Mouse (Mus musculus) brown adipose tissue, adult 24 weeks (tissue): ENCODE results near the gene 4930404N11Rik. TPM values are rescaled to one million over a fixed set of nuclear protein-coding genes. Genes with fewer than 3 reads are reported as not detected.
A peak's percentile ranks its signal among the peaks of the same experiment; 100 is the strongest.

Experiments used
- H3K27ac ChIP-seq: fragments of 200-500 bp; replicated peaks from 2 replicates; pipeline ENCODE4 v1.5.1; 2012; ENCODE audit warnings: low read depth, mild to moderate bottlenecking, low read length
- H3K4me1 ChIP-seq: fragments of 200-500 bp; 2 replicates; pipeline ENCODE4 v1.6.1; 2012; ENCODE audit warnings: low read length, mixed read lengths; ENCODE audit not compliant: control insufficient read depth, insufficient read depth, insufficient read length
- H3K4me3 ChIP-seq: fragments of 200-500 bp; 2 replicates; pipeline ENCODE4 v1.5.1; 2012; ENCODE audit warnings: low read depth, mild to moderate bottlenecking, low read length, moderate library complexity; ENCODE audit not compliant: insufficient read depth
- polyA plus RNA-seq: library from polyadenylated mRNA; stranded (reverse); fragments of >200 nt; gene quantifications from 2 replicates; pipeline ENCODE4 v1.2.4, GENCODE M21; 2012; ENCODE audit not compliant: missing spikeins, insufficient read depth, insufficient read length

Gene 4930404N11Rik
- polyA plus RNA-seq, 1 experiment: not detected

GRCm38 (mm10) chr10:81358209-81358608, 7.4 kb downstream of the 4930404N11Rik start:
- H3K27ac ChIP-seq: no peak overlapping the region; the same call in 1 of the 2 replicates

GRCm38 (mm10) chr10:81356991-81357844, 8.4 kb downstream of the 4930404N11Rik start, which contains the start of gene Mfsd12:
Gene Mfsd12 (plus strand): TSS chr10:81357491.
- H3K4me1 ChIP-seq: peaks cover 9% of the 10 kb centered on the region; the same call in 1 of the 2 replicates
- H3K27ac ChIP-seq: peak within 1 kb of the TSS; percentile 54
- peak within 1 kb of the TSS; percentile 82 for H3K4me3 ChIP-seq

More at GRCm38 (mm10) chr10:81358209-81358608, 7.4 kb downstream of the 4930404N11Rik start:
- Histone ChIP-seq H3K4me3 (peak overlapping the region; percentile 82), H3K4me1 (peaks cover 9% of the 10 kb centered on the region; the same call in 1 of the 2 replicates)

- Histone ChIP-seq H3K4me1 (peaks cover 9% of the 10 kb centered on the region; the same call in 1 of the 2 replicates), H3K27ac (peak overlapping the region; percentile 67), H3K4me3 (peak overlapping the region; percentile 58)
Observed at GRCm38 (mm10) chr10:81356352-81356990, 9.1 kb downstream of the 4930404N11Rik start.

GRCm38 (mm10) chr10:81355533-81355932, 10.1 kb downstream of the 4930404N11Rik start:
- Histone ChIP-seq H3K4me1 (peaks cover 9% of the 10 kb centered on the region; the same call in 1 of the 2 replicates), H3K27ac (no peak overlapping the region), H3K4me3 (no peak overlapping the region)

GRCm38 (mm10) chr10:81354738-81355477, 10.7 kb downstream of the 4930404N11Rik start:
- no peak overlapping the region for H3K4me3 ChIP-seq
- H3K4me1 ChIP-seq: peaks cover 9% of the 10 kb centered on the region; the same call in 1 of the 2 replicates
- H3K27ac ChIP-seq: no peak overlapping the region

- no peak overlapping the region for H3K27ac ChIP-seq
- H3K4me3 ChIP-seq: no peak overlapping the region
- H3K4me1 ChIP-seq: peaks cover 6% of the 10 kb centered on the region
Observed at GRCm38 (mm10) chr10:81351678-81352291, 13.8 kb downstream of the 4930404N11Rik start.

- peak within 1 kb of the TSS; percentile 67 for H3K27ac ChIP-seq
- peak within 1 kb of the TSS; percentile 89 for H3K4me3 ChIP-seq
- peaks cover 3% of the 10 kb centered on the region; the same call in 1 of the 2 replicates for H3K4me1 ChIP-seq
Observed at GRCm38 (mm10) chr10:81350351-81351063, 15.1 kb downstream of the 4930404N11Rik start, which contains the start of gene Hmg20b. Gene Hmg20b (minus strand): TSS chr10:81350480.

GRCm38 (mm10) chr10:81349961-81350350, 15.7 kb downstream of the 4930404N11Rik start:
- H3K4me3 ChIP-seq: peak overlapping the region; percentile 89
- peaks cover 3% of the 10 kb centered on the region; the same call in 1 of the 2 replicates for H3K4me1 ChIP-seq
- H3K27ac ChIP-seq: peak overlapping the region; percentile 67

- H3K4me3 ChIP-seq: peak overlapping the region; percentile 89
- H3K27ac ChIP-seq: no peak overlapping the region
- H3K4me1 ChIP-seq: peaks cover 3% of the 10 kb centered on the region; the same call in 1 of the 2 replicates
Observed at GRCm38 (mm10) chr10:81349146-81349545, 16.5 kb downstream of the 4930404N11Rik start.

GRCm38 (mm10) chr10:81346453-81347067, 19.1 kb downstream of the 4930404N11Rik start:
- H3K27ac ChIP-seq: no peak overlapping the region
- H3K4me3 ChIP-seq: peak overlapping the region; percentile 34
- H3K4me1 ChIP-seq: peaks cover 3% of the 10 kb centered on the region; the same call in 1 of the 2 replicates

- Histone ChIP-seq H3K27ac (no peak overlapping the region), H3K4me3 (no peak overlapping the region), H3K4me1 (peaks cover 3% of the 10 kb centered on the region; the same call in 1 of the 2 replicates)
Observed at GRCm38 (mm10) chr10:81345162-81345534, 20.5 kb downstream of the 4930404N11Rik start.

GRCm38 (mm10) chr10:81344421-81345161, 21.0 kb downstream of the 4930404N11Rik start:
- peaks cover 2% of the 10 kb centered on the region; the same call in 1 of the 2 replicates for H3K4me1 ChIP-seq
- no peak overlapping the region for H3K4me3 ChIP-seq
- no peak overlapping the region for H3K27ac ChIP-seq
